In genomic region chr13:54562562-54562961, GRCm38 (mm10) we compare ENCODE assay signal across 20 mouse cellular contexts. TPM values are rescaled to one million over a fixed set of nuclear protein-coding genes. Genes with fewer than 3 reads are reported as not detected.
DNase-seq lines count a peak whose midpoint lies in the region; ATAC-seq lines count a peak whose summit lies in the region.
"Had no signal": no experiment of that assay in that cellular context is flagged by ENCODE, and none has a peak within 500 bp of the region (broad histone marks: within the 10 kb centered on the region; RNA-seq: fewer than 3 reads in every experiment).

No protein-coding gene starts in this region.

- peaks cover 53% of the 10 kb centered on the region for H3K36me3 ChIP-seq in kidney, embryonic 14.5 days (ENCODE audit: control insufficient read depth, insufficient read depth, low read length)
- peaks cover 63% of the 10 kb centered on the region for H3K36me3 ChIP-seq in forebrain, embryonic 10.5 days (replicated peaks)

- WGBS in kidney, embryonic 14.5 days: 61% methylated on average over 7 of the region's 7 CpGs
- 88% methylated on average over 7 of the region's 7 CpGs for WGBS in forebrain, embryonic 10.5 days

- H3K9ac ChIP-seq in kidney, embryonic 14.5 days (ENCODE audit: low read depth, low read length): no peak overlapping the region
- H3K9ac ChIP-seq: embryonic facial prominence, embryonic 15.5 days; forebrain, embryonic 12.5 days; liver, embryonic 12.5 days; lung, embryonic 15.5 days; neural tube, embryonic 12.5 days had no signal

- no peaks in the 10 kb centered on the region for H3K27me3 ChIP-seq in kidney, embryonic 14.5 days (ENCODE audit: control insufficient read depth, insufficient read depth, low read length)
- no peaks in the 10 kb centered on the region for H3K27me3 ChIP-seq in forebrain, embryonic 10.5 days (ENCODE audit: poor library complexity, severe bottlenecking)
- H3K27me3 ChIP-seq: embryonic facial prominence, embryonic 15.5 days; forebrain, embryonic 12.5 days; liver, embryonic 12.5 days; lung, embryonic 15.5 days; neural tube, embryonic 12.5 days had no signal

- H3K4me1 ChIP-seq in kidney, embryonic 14.5 days (ENCODE audit: control insufficient read depth, insufficient read depth, low read length): peaks cover 10% of the 10 kb centered on the region
- peaks cover 19% of the 10 kb centered on the region for H3K4me1 ChIP-seq in forebrain, embryonic 10.5 days

- H3K4me2 ChIP-seq in kidney, embryonic 14.5 days (replicated peaks; ENCODE audit: low read depth, low read length): no peak overlapping the region
- H3K4me2 ChIP-seq: embryonic facial prominence, embryonic 15.5 days; forebrain, embryonic 12.5 days; liver, embryonic 12.5 days; lung, embryonic 15.5 days; neural tube, embryonic 12.5 days had no signal

- no peak overlapping the region for H3K27ac ChIP-seq in kidney, embryonic 14.5 days (ENCODE audit: low read depth, low read length)
- no peak overlapping the region for H3K27ac ChIP-seq in forebrain, embryonic 10.5 days
- H3K27ac ChIP-seq: embryonic facial prominence, embryonic 15.5 days; forebrain, embryonic 12.5 days; hindbrain, embryonic 10.5 days; left cerebral cortex, adult 2 months; limb, embryonic 10.5 days; liver, embryonic 12.5 days; lung, embryonic 15.5 days; neural tube, embryonic 12.5 days had no signal

- ATAC-seq in kidney, embryonic 14.5 days (ENCODE audit: low FRiP score, low TSS enrichment): no peak
- ATAC-seq: inflammation-experienced regulatory T-cells, adult 6 months; liver, embryonic 12.5 days had no signal

- DNase-seq in kidney, adult 11 months: peak; percentile 98
- DNase-seq in brain, adult 2 months (ENCODE audit: low read depth, low spot score): peak; percentile 27
- DNase-seq in kidney, adult 8-10 months: peak; percentile 91 to 98
- DNase-seq in kidney, postnatal 36 days: peak; percentile 84 to 97
- DNase-seq in forebrain, embryonic 10.5 days (ENCODE audit: extremely low spot score, low spot score): no peak
- no peak for DNase-seq in thymus, postnatal 36 days
- no peak for DNase-seq in layer of hippocampus, adult 8-10 months (ENCODE audit: low spot score in 2 of 2)
- DNase-seq: adrenal gland, postnatal 10 days; right cerebral cortex, postnatal 25 days; thymus, postnatal 25 days had no signal

- no peaks in the 10 kb centered on the region for H3K9me3 ChIP-seq in kidney, embryonic 14.5 days (ENCODE audit: control insufficient read depth, low read length)
- no peaks in the 10 kb centered on the region for H3K9me3 ChIP-seq in forebrain, embryonic 10.5 days
- H3K9me3 ChIP-seq: embryonic facial prominence, embryonic 15.5 days; forebrain, embryonic 12.5 days; hindbrain, embryonic 10.5 days; limb, embryonic 10.5 days; liver, embryonic 12.5 days; lung, embryonic 15.5 days; neural tube, embryonic 12.5 days had no signal

- no peak overlapping the region for H3K4me3 ChIP-seq in kidney, embryonic 14.5 days (ENCODE audit: low read length)
- H3K4me3 ChIP-seq in forebrain, embryonic 10.5 days: no peak overlapping the region
- H3K4me3 ChIP-seq: embryonic facial prominence, embryonic 15.5 days; forebrain, embryonic 12.5 days; hindbrain, embryonic 10.5 days; left cerebral cortex, adult 2 months; limb, embryonic 10.5 days; liver, embryonic 12.5 days; lung, embryonic 15.5 days; neural tube, embryonic 12.5 days had no signal

RNA-seq across cellular contexts. Expression of gene 4833439L19Rik, which starts 2.7 kb away (rescaled TPM):
- polyA plus RNA-seq in kidney, embryonic 14.5 days (2014; fragmentation: Nextera tagmentation; extraction: Ambion mirVana): 96.7 and 158 TPM in 2 replicates
- 201 and 202 TPM in 2 replicates for polyA plus RNA-seq in forebrain, embryonic 10.5 days (2016; fragmentation: Nextera tagmentation; extraction: Ambion mirVana)
- total RNA-seq in layer of hippocampus, adult 8-10 months (2022): 100 to 1,000 TPM; 130 to 147 (median 139) TPM

RNA-seq across cellular contexts. Expression of gene Arl10, which starts 12.3 kb away (rescaled TPM):
- 29.7 and 33.5 TPM in 2 replicates for polyA plus RNA-seq in kidney, embryonic 14.5 days (2014; fragmentation: Nextera tagmentation; extraction: Ambion mirVana)
- 23.3 and 26.5 TPM in 2 replicates for polyA plus RNA-seq in forebrain, embryonic 10.5 days (2016; fragmentation: Nextera tagmentation; extraction: Ambion mirVana)
- total RNA-seq in layer of hippocampus, adult 8-10 months (2022): 10 to 100 TPM; 28.2 to 37.2 (median 30.9) TPM

RNA-seq across cellular contexts. Expression of gene Nop16, which starts 27.3 kb away (rescaled TPM):
- 78.6 and 88.6 TPM in 2 replicates for polyA plus RNA-seq in kidney, embryonic 14.5 days (2014; fragmentation: Nextera tagmentation; extraction: Ambion mirVana)
- 99.8 and 111 TPM in 2 replicates for polyA plus RNA-seq in forebrain, embryonic 10.5 days (2016; fragmentation: Nextera tagmentation; extraction: Ambion mirVana)
- 10 to 100 TPM; 20.6 to 23.3 (median 20.8) TPM for total RNA-seq in layer of hippocampus, adult 8-10 months (2022)

RNA-seq across cellular contexts. Expression of gene Higd2a, which starts 27.4 kb away (rescaled TPM):
- 203 and 224 TPM in 2 replicates for polyA plus RNA-seq in kidney, embryonic 14.5 days (2014; fragmentation: Nextera tagmentation; extraction: Ambion mirVana)
- polyA plus RNA-seq in forebrain, embryonic 10.5 days (2016; fragmentation: Nextera tagmentation; extraction: Ambion mirVana): 143 and 144 TPM in 2 replicates
- total RNA-seq in layer of hippocampus, adult 8-10 months (2022): 100 to 1,000 TPM; 134 to 161 (median 146) TPM

RNA-seq across cellular contexts. Expression of gene Cltb, which starts 48.6 kb away (rescaled TPM):
- polyA plus RNA-seq in kidney, embryonic 14.5 days (2014; fragmentation: Nextera tagmentation; extraction: Ambion mirVana): 36.3 TPM in 2 replicates
- polyA plus RNA-seq in forebrain, embryonic 10.5 days (2016; fragmentation: Nextera tagmentation; extraction: Ambion mirVana): 12.4 and 15.3 TPM in 2 replicates
- total RNA-seq in layer of hippocampus, adult 8-10 months (2022): 100 to 1,000 TPM; 241 to 284 (median 264) TPM

Comparison
In these comparisons a context has a peak if more than half of its experiments do, and no peak if none do; other contexts are left out.
1. DNase-seq: peak in kidney, adult 11 months (single experiment), brain, adult 2 months (single experiment), kidney, adult 8-10 months (2 of 2) and kidney, postnatal 36 days (2 of 2); none in forebrain, embryonic 10.5 days (single experiment), thymus, postnatal 36 days (0 of 2) and layer of hippocampus, adult 8-10 months (0 of 2).